In the genomic region with DNA sequence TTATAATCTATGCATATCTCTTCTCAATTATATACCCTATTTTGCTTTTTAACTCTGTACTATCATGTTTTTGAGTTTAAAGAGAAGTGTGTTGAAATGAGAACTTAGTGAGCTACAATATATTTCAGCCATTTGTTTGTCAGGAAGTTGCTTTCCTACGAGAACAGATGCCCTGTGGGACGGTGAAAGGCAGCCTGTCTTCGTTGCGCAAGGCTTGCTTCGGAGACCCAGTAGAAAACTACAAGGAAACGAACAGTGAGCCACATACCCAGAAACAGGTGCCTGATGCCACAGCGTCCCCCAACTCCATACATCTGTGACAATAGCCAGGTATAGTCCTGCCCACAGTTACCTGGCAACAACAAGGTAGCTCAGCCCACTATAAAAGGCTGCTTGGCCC, we compare ENCODE assay signal across 20 mouse cellular contexts.
"Had no signal": no experiment of that assay in that cellular context is flagged by ENCODE, and none has a peak within 500 bp of the region (broad histone marks: within the 10 kb centered on the region; RNA-seq: fewer than 3 reads in every experiment).

No protein-coding gene starts in this region.

- H3K36me3 ChIP-seq: lung, embryonic 15.5 days; midbrain, embryonic 12.5 days; neural tube, embryonic 13.5 days; neural tube, embryonic 15.5 days had no signal

- H3K27me3 ChIP-seq: lung, embryonic 15.5 days; megakaryocyte, embryonic 14.5 days; midbrain, embryonic 12.5 days; neural tube, embryonic 13.5 days; neural tube, embryonic 15.5 days had no signal

- DNase-seq: liver, postnatal 0 days; lung, adult 2 months; lung, postnatal 14 days; lung, postnatal 36 days; midbrain, embryonic 14.5 days; retina, postnatal 1 day; right cerebral cortex, adult 18-20 months; right cerebral cortex, postnatal 14 days; right cerebral cortex, postnatal 4 days; spleen, adult 18-20 months; thymus, adult 18-20 months; thymus, postnatal 25 days; thymus, postnatal 4 days had no signal

- H3K4me1 ChIP-seq: lung, embryonic 15.5 days; midbrain, embryonic 12.5 days; neural tube, embryonic 13.5 days had no signal

- H3K27ac ChIP-seq: lung, embryonic 15.5 days; macrophage; midbrain, embryonic 12.5 days; neural tube, embryonic 13.5 days; neural tube, embryonic 15.5 days had no signal

- H3K4me3 ChIP-seq: lung, embryonic 15.5 days; megakaryocyte, embryonic 14.5 days; midbrain, embryonic 12.5 days; myocyte; neural tube, embryonic 13.5 days; neural tube, embryonic 15.5 days had no signal
